Mouse (Mus musculus) regulatory T cell (primary cell): Measurements from ENCODE around the gene Htra1.

Experiments used
- in situ Hi-C: fragments of 300-600 bp; cut with MboI, MseI; formaldehyde crosslinking; loops from one replicate; pipeline ENCODE4 v1.15.1; 2025; ENCODE audit warnings: high pct_unique_total_duplicates

Gene Htra1

DNA sequence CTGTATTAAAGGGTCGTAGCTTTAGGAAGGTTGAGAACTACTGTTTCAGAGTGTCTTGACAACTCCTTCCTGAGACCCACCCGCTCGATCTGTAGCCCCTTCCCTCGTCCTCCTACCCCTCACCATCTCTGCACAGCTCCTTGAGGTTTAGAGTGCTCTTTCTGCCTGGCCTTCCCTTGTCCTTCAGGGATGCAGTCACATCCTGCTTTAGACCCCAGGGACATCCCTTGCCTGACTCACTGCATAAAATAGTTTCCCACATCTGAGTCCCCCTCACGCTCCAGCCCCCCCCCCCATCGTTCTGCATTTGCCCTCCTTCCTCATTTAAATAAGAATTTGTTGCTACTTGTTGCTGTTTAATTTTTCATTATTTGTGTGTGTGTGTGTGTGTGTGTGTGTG is 31.0 kb downstream of the Htra1 start:
- in situ Hi-C loops: no loop called here

DNA sequence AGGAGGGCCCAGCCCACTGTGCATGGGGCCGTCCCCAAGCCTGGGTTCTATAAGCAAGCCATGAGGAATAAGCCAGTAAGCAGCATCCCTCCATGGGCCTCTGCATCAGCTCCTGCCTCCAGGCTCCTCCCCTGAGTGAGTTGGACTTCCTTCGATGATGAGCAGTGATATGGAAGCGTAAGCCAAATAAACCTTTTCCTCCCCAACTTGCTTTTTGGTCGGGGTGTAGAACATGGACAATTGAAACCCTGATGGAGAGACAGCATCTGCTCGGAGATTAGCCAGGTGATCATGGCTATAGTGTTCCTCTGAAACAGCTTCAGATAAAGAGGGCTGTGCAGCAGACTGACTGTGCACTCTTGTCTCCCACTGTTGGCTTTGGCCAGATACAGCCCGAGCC is 32.0 kb downstream of the Htra1 start:
- in situ Hi-C loops: no loop called here

DNA sequence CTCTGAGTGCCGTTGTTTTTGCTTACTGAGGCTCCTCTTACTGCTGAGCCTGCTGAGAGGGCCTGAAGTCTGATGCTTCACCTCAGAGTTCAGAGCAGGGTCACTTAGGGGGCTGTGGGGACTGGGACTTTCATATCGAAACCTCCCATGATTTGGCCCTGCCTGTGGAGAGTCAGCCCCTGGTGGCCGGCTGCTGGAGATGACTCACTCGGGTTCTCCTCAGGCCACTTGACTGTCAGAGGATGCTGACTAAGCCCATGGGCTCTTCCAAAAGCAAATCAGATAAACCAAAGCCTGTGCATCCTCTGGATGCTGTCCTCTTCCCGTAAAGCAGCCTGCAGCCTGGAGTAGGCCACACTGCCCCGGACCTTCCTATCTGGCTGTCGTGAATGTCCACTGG is 32.6 kb downstream of the Htra1 start:
- in situ Hi-C loops: no loop called here

DNA sequence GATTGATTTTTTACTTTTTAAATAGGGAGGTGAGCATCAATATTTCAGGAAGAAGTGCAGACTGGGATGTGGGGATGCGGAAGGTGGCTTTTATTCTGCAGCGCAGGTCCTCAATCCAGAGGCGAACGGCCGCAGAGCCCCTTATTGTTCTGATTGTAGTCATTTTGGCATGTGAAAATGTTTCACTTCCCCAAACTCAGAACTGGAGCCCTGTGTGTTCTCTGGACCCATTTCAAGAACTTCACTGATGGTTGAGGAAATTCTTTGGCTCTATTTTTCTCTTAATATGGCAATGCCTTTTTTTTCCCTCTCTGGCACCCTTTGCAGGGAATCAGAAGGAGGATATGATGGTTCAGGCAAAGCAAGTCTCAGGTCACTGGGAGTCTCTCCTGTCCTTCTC is 33.2 kb downstream of the Htra1 start:
- in situ Hi-C loops: no loop called here

- in situ Hi-C loops: no loop called here
These were observed 33.6 kb downstream of the Htra1 start for GRCm38 (mm10) chr7:130969507-130969906.

DNA sequence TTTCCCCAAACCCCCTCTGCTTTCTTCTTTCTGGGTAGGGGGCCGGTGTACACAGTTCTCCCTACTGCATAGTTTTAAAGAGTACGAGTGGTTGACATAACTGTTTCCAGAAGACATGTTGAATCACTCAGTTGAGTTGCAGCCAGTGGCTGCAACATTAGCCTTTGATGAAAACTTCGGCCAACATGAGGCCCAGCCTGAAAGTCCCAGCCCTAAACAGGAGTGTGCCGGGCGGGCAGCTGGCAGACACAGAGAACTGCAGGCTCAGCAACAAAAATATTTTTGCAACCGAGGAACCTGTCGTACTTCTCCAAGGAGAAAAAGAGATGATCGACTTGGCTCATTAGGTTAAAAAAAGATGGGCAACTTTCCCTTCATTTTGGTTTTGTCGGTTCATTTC is 36.9 kb downstream of the Htra1 start:
- in situ Hi-C loops: no loop called here

GRCm38 (mm10) chr7:130976305-130976935 is 40.5 kb downstream of the Htra1 start:
- in situ Hi-C loops: no loop called here

DNA sequence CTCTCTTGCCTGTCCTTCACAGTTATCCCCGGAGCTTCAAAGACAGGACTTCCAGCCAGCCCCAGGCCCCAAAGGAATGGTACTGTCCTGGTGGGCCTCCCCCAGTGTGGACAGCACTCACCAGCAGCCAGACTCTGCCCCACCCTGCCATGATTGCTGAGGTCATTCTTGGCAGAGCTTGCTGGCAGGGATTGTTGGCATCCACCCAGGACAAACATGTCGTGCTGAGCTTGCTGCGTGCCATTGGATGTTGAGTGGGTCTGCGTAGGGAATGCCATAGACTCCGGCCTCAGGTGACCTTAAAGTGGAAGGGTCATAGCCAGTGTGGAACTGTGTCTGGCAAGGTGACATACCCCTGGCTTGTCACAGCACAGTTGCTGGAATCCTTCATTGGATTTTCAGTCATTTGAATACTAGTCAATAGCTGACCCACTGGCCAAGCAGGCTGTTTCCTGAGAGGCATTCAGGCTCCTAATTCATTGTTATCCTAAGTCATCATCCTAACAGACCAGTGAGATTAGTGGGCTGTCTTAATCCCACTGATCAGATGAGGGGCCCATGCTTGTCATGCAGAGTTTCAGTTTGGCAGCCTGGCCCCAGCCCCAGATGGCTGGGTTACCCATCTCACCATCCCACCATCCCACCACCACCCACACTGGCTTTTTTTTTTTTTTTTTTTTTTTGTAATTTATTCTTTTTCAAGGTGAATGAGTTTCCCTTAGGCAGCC is 42.0 kb downstream of the Htra1 start:
- in situ Hi-C loops: no loop called here

GRCm38 (mm10) chr7:130978545-130978944 is 42.6 kb downstream of the Htra1 start:
- in situ Hi-C loops: no loop called here

- in situ Hi-C loops: no loop called here
These were observed 44.2 kb downstream of the Htra1 start for GRCm38 (mm10) chr7:130980130-130980529.

DNA sequence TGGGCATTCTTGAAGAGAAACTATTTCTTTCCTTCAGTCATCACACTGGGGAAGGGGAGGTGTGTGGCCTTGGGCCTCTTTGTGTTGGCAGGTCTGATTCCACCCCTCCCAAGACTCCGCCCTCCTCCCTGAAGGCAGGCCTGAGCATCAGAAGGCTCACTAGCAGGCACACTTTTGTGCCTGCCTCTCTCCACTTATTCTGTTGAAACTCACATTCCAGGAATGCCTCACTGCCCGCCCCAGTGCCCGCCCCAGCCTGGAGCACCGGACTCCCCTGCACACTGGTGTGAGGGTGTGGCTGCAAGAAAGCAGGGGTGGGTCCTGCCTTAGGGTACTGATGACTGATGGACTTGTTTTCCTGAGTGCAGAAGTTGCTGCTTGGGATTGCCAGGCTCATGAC is 46.5 kb downstream of the Htra1 start:
- in situ Hi-C loops: no loop called here

- in situ Hi-C loops: no loop called here
These were observed 47.0 kb downstream of the Htra1 start for GRCm38 (mm10) chr7:130982881-130983280.

GRCm38 (mm10) chr7:130984294-130984693 is 48.4 kb downstream of the Htra1 start:
- in situ Hi-C loops: no loop called here

DNA sequence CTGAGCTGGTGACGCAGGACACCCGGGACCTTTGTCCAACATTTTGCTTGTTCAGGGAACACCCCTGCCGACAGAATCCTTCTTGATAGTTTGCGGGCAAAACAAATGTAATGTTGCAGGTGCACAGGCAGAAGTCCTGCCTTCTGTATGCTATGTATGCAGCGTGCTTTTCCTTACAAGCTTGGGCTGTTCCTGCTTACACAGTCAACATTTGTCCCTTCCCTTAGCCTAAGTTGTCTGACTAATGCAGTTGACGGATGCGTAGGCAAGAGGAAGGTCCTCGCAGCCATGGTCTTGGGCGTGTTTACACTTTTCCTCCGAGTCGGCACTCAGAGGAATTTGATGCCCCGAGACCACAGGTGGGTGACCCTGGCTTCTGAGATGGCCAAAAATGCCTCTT is 49.3 kb downstream of the Htra1 start:
- in situ Hi-C loops: no loop called here

- in situ Hi-C loops: no loop called here
These were observed 49.8 kb downstream of the Htra1 start for GRCm38 (mm10) chr7:130985716-130986115.

- in situ Hi-C loops: no loop called here
These were observed 52.2 kb downstream of the Htra1 start for GRCm38 (mm10) chr7:130988146-130988545.

- in situ Hi-C loops: no loop called here
These were observed 53.5 kb downstream of the Htra1 start for GRCm38 (mm10) chr7:130989371-130989770.

DNA sequence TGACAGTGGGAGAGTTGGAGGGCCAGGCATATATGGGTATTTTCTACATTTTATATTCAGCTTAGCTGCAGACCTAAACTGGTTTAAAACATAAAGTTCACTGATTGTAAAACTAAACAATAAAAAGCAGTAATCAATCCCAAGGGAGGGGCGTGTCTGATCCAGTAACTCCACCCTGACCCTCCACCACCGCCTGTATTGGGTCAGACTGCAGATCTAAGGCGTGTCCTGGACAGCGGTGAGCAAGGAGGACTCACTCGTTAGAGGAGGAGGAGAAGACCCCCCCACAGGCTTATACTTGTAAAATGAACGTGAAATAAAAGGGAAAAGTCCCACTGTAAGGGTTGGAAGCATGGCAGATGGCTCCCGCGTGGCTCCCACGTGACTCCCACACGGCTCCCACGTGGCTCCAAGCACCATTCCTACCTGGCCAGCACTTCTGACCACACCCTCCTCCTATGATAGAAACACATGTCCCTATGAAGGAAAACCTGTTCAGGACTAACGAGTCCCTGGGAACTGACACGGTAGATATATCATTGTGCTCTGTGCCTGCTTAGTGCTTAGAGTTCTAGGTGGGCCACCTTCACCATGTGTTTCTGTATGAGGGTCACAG is 55.4 kb downstream of the Htra1 start:
- in situ Hi-C loops: no loop called here

DNA sequence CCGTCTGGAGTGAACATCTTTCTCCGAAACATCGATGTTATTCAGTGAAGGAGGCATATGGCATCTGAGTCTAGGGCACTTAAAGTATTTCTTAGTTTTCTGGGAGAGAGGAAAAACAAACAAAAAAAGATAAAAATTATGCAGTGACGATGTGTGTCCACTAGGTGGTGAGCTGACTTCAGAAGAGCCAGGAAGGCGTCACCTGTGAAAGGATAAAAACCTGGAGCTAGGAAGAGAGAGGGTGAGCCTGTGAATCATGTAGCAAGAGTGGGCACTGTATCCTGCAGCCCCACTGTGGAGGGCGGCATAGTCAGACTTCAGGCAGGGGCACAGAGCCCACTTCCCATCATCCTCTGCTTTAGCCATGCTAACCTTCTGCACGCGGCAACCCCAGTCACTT is 58.0 kb downstream of the Htra1 start:
- in situ Hi-C loops: no loop called here

GRCm38 (mm10) chr7:131001976-131002726 is 66.2 kb downstream of the Htra1 start:
- in situ Hi-C loops: no loop called here

- in situ Hi-C loops: no loop called here
These were observed 68.2 kb downstream of the Htra1 start for GRCm38 (mm10) chr7:131004071-131004470.

- in situ Hi-C loops: no loop called here
These were observed 71.3 kb downstream of the Htra1 start for GRCm38 (mm10) chr7:131007221-131007620.
